Mouse (Mus musculus) midbrain, postnatal 0 days (tissue): ENCODE results near the gene Hoxc11. TPM values are rescaled to one million over a fixed set of nuclear protein-coding genes. Genes with fewer than 3 reads are reported as not detected.
A peak's percentile ranks its signal among the peaks of the same experiment; 100 is the strongest.

ENCODE experiments used
- ATAC-seq: fragments of 200-750 bp; cut with Nextera tagmentation; 2 replicates; pipeline ENCODE4 v1.8.0; 2017; ENCODE audit warnings: moderate number of reproducible peaks, mild to moderate bottlenecking, moderate TSS enrichment, moderate library complexity; ENCODE audit not compliant: low FRiP score
- DNase-seq: peaks from one replicate; pipeline ENCODE4 v3.0.0-alpha.2; 2015; ENCODE audit warnings: low spot score
- H3K27ac ChIP-seq: fragments of 300-500 bp; sonication (generic); 2 replicates; pipeline ENCODE4 v1.5.1; 2014; ENCODE audit warnings: low read depth, mild to moderate bottlenecking, low read length, mixed read lengths
- H3K27me3 ChIP-seq: fragments of 300-500 bp; sonication (generic); 2 replicates; pipeline ENCODE4 v1.6.1; 2014; ENCODE audit warnings: low read length, control low read depth, mixed read lengths; ENCODE audit not compliant: insufficient read depth
- H3K36me3 ChIP-seq: fragments of 300-500 bp; sonication (generic); 2 replicates; pipeline ENCODE4 v1.6.1; 2014; ENCODE audit warnings: low read length, control low read depth, mixed read lengths; ENCODE audit not compliant: insufficient read depth
- H3K4me1 ChIP-seq: fragments of 300-500 bp; sonication (generic); 2 replicates; pipeline ENCODE4 v1.6.1; 2014; ENCODE audit warnings: mild to moderate bottlenecking, control low read depth, antibody characterized with exemption, low read length, mixed read lengths; ENCODE audit not compliant: insufficient read depth
- H3K4me2 ChIP-seq: fragments of 300-500 bp; sonication (generic); 2 replicates; pipeline ENCODE4 v1.6.1; 2014; ENCODE audit warnings: low read depth, mild to moderate bottlenecking, low read length, mixed read lengths; ENCODE audit not compliant: poor library complexity, severe bottlenecking
- H3K4me3 ChIP-seq: fragments of 300-500 bp; sonication (generic); 2 replicates; pipeline ENCODE4 v1.5.1; 2014; ENCODE audit warnings: low read depth, mild to moderate bottlenecking, low read length, moderate library complexity
- H3K9ac ChIP-seq: fragments of 300-500 bp; sonication (generic); replicated peaks from 2 replicates; pipeline ENCODE4 v1.6.1; 2014; ENCODE audit warnings: mild to moderate bottlenecking, low read length, moderate library complexity, mixed read lengths; ENCODE audit not compliant: poor library complexity, severe bottlenecking
- H3K9me3 ChIP-seq: fragments of 300-500 bp; sonication (generic); 2 replicates; pipeline ENCODE4 v1.6.1; 2016; ENCODE audit warnings: low read length, control low read depth
- CTCF ChIP-seq: IDR thresholded peaks from 2 replicates; pipeline ENCODE4 v1.5.1; 2016; ENCODE audit warnings: antibody characterized with exemption, mild to moderate bottlenecking
- WGBS: fragments of 180-500 bp; shearing (Covaris S2); extraction: QIAGEN DNeasy Blood & Tissue Kit; methylation state at CpG from one replicate; pipeline ENCODE4 v1.1.7; 2014; 5-methylcytosine and 5-hydroxymethylcytosine counted together
- polyA plus RNA-seq: library from polyadenylated mRNA; unstranded; fragments of >200 nt; fragmentation: Nextera tagmentation; extraction: Ambion mirVana; gene quantifications from 2 replicates; pipeline ENCODE4 v1.2.1, GENCODE M21; 2015
- total RNA-seq: library from RNA; depleted of rRNA; stranded (reverse); fragments of >200 nt; gene quantifications from 2 replicates; pipeline ENCODE4 v1.2.3, GENCODE M21; 2014

The Hoxc11 gene
- total and polyA plus RNA-seq, 2 experiments from 2014 or later = not detected

DNA sequence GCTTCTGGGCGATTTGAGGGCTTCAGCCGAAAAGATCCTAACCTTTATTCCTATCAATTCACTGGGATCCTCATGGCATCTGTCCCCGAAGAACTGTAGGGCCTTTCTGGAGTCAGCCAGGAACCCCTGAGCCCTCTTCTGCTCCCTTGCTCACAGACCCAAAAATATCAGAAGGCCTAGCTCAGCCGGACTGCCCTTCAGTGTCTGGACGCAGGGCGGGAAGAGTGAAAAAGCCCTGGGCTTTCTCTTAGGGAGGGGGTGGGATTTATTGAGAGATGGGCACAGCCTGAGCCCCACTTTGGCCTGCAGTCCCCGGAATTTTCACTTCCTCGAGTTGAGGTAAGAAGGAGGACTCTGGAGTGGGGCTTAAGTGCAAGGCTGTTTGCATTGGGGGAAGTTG lies 9.0 kb downstream of the Hoxc11 start:
- Histone ChIP-seq H3K36me3 (no peaks in the 10 kb centered on the region), H3K9ac (no peak overlapping the region), H3K4me3 (no peak overlapping the region), H3K4me2 (no peak overlapping the region), H3K27me3 (peaks cover 91% of the 10 kb centered on the region), H3K27ac (no peak overlapping the region), H3K9me3 (no peaks in the 10 kb centered on the region; the same call in 1 of the 2 replicates), H3K4me1 (no peaks in the 10 kb centered on the region)
- DNase-seq = no peak
- WGBS = 3% methylated on average over 8 of the region's 8 CpGs
- no peak for ATAC-seq
- TF ChIP-seq CTCF = no peak

DNA sequence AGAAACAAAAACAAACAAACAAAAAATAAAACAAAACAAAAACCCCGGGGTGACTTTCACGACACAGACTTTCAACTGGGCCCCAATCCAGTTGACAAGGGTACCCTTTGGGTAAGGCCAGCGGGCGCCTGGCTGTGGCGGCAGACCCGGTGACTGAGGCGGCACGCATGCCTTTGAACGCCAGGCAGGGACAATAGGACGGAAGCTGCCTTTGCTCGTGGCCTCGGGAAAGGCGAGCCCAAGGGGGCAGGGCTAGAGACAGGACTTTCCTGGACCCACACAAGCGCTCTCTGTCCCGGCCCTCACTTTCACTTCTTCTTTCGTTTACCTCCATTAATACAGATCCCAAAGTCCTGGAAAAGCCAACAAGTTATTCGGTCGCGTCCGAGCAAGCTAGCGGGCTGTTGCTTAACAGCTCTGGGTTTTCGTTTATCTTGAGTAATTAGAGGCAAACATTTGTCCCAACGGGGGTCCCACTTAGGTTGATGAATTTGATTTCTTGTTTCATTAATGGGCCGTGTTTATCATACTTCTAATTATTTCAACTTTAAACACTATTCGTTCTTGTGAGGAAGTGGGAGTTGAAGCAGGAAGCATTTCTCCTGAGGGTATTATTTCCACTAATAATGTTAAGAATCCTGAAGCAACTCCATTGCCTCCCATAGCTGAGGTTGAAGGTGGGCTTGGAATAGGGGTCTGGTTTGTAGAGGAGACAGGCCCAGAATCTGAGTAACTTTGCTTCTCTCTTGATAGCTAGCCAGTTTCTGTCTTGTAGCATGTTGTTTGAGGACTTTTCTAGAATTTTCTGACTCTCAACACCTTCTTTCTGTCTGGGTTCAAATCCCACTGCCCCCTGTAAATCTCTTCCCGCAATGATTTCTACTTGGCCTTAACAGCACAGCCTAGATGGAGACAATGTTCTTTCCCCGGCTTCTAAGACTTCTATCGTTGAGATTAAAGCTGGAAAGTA lies 9.7 kb downstream of the Hoxc11 start:
- WGBS = 2% methylated on average over 28 of the region's 28 CpGs
- Histone ChIP-seq H3K27ac (no peak overlapping the region), H3K4me3 (no peak overlapping the region), H3K27me3 (peaks cover 90% of the 10 kb centered on the region), H3K4me2 (no peak overlapping the region), H3K4me1 (no peaks in the 10 kb centered on the region), H3K36me3 (no peaks in the 10 kb centered on the region), H3K9me3 (no peaks in the 10 kb centered on the region; the same call in 1 of the 2 replicates), H3K9ac (no peak overlapping the region)
- TF ChIP-seq CTCF = no peak
- DNase-seq (no peak), ATAC-seq (no peak)

DNA sequence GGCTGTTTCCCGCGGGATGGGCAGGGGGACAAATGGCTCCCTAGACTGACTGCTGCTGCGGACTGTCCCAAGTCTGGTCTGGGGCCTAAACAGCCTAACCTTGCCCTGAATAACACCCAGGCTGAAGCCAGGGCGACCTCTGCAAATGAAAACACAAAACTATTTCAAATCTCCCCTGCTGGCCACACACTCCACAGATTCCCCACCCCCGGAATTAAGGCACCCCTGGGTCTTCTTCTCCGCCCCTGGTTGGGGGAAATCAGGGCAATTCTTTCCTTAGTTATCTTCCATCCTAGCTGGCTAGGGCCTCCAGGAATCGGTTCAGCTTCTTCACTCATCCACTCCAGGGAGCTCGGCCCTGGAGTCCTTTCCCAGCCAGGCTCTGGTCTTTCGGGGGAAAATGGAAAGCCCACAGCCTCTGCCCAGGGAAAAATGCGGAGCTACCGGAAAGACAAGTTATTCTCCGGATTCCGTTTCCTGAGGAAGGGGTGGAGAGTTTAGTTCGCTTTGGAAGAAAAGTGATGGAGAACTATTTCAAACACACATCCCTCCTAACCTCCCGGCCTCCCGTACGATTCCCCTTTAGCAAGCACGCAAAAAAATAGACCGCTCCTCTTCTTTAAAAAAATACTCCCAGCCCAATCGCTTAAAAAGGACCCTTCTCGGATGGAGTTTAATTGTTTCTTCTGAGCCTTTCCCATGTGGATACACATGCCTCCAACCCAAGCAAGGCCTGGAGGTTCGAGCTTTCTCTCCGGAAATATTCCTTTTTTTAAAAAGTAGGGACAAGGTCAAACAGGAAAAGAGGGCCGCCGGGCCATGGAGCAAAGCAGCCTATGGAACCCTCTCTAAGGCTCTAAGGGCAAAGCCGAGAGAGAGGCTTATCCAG lies 11.0 kb downstream of the Hoxc11 start:
- H3K36me3 ChIP-seq = no peaks in the 10 kb centered on the region
- ATAC-seq (no peak), DNase-seq (no peak)
- 6% methylated on average over 26 of the region's 26 CpGs for WGBS
- no peak overlapping the region for H3K4me3 ChIP-seq
- no peaks in the 10 kb centered on the region; the same call in 1 of the 2 replicates for H3K9me3 ChIP-seq
- no peak for TF ChIP-seq CTCF
- peaks cover 92% of the 10 kb centered on the region for H3K27me3 ChIP-seq
- H3K27ac ChIP-seq = no peak overlapping the region
- no peaks in the 10 kb centered on the region for H3K4me1 ChIP-seq
- H3K9ac ChIP-seq = no peak overlapping the region
- H3K4me2 ChIP-seq = no peak overlapping the region

DNA sequence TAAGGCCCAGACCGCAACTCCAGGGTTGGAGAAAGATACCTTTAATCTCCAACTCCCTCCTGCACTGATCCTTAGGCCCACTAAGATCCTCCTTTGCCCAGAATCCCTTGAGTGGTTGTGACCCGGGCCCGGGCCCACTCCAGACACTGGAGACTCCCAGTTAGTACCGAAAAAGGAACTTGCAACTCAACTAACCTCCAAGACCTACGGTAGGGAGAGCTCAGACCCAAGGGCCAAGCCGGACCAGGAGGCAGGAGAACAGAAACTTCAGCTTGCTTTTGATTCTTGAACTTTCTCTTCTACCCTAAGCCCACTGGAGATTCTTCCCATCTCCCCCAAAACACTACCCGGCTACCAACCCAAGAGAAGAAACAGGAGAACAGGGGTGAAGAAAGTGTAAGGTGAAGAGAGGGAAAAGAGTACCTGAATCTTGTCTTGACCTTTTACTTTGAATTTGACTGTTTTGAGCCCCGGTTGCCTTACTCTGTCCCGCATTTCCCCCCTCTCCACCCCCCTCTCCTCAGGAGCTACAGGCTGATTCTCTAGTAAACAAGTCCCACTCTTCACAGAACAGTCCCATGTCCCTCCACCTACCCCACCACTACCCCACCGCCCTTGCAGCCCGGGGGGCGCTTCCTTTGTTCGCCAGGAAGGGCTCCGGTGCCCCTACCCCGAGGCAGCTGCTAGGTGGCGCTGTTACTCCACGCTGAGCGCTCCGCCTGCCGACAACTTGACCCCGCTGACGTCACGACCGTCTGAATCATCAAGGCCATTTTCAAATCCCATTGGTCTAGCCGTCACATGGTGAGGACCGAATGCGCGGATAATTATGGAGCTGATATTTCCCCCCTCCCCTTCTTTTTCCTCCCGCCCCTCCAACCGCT lies 11.9 kb downstream of the Hoxc11 start:
- H3K27ac ChIP-seq = no peak overlapping the region
- ATAC-seq (no peak), DNase-seq (peak; percentile 62)
- peaks cover 92% of the 10 kb centered on the region for H3K27me3 ChIP-seq
- H3K4me2 ChIP-seq = no peak overlapping the region
- no peak overlapping the region for H3K4me3 ChIP-seq
- 3% methylated on average over 30 of the region's 30 CpGs for WGBS
- no peaks in the 10 kb centered on the region; the same call in 1 of the 2 replicates for H3K9me3 ChIP-seq
- H3K36me3 ChIP-seq = no peaks in the 10 kb centered on the region
- peak; percentile 61 for TF ChIP-seq CTCF
- no peak overlapping the region for H3K9ac ChIP-seq
- H3K4me1 ChIP-seq = no peaks in the 10 kb centered on the region

DNA sequence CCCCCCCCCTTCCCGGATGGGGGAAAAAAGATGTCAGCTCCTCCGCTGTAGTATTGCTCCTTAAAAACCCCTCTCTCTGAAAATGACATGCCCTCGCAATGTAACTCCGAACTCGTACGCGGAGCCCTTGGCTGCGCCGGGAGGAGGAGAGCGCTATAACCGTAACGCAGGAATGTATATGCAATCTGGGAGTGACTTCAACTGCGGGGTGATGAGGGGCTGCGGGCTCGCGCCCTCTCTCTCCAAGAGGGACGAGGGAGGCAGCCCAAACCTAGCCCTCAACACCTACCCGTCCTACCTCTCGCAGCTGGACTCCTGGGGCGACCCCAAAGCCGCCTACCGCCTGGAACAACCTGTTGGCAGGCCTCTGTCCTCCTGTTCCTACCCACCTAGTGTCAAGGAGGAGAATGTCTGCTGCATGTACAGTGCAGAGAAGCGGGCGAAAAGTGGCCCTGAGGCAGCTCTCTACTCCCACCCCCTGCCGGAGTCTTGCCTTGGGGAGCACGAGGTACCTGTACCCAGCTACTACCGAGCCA lies 12.6 kb downstream of the Hoxc11 start, which contains the start of gene Hoxc10:
Gene Hoxc10 (plus strand): TSS at position 21 of the 536 bp plus-strand sequence.
- ATAC-seq (no peak), DNase-seq (no peak)
- Histone ChIP-seq H3K4me2 (no peak within 1 kb of the TSS), H3K9me3 (no peaks in the 10 kb centered on the region; the same call in 1 of the 2 replicates), H3K36me3 (no peaks in the 10 kb centered on the region), H3K27ac (no peak within 1 kb of the TSS), H3K9ac (no peak within 1 kb of the TSS), H3K27me3 (peaks cover 93% of the 10 kb centered on the region), H3K4me1 (no peaks in the 10 kb centered on the region), H3K4me3 (no peak within 1 kb of the TSS)
- no peak for TF ChIP-seq CTCF
- WGBS = 3% methylated on average over 27 of the region's 27 CpGs
